Mouse (Mus musculus) adrenal gland, postnatal 14 days (tissue): ENCODE results near the gene Neurl1a. TPM values are rescaled to one million over a fixed set of nuclear protein-coding genes. Genes with fewer than 3 reads are reported as not detected.

ENCODE experiments used
- DNase-seq: peaks from one replicate; pipeline ENCODE4 v3.0.0; 2021; ENCODE audit warnings: mixed read lengths
- microRNA-seq, 2 experiments: library from miRNA; unstranded; fragments of <30 nt; microRNA quantifications; one replicate each; pipeline ENCODE4 v1.2.0; 2021
- total RNA-seq: library from RNA; stranded (reverse); gene quantifications from 2 replicates; pipeline ENCODE4 v1.2.3, GENCODE M21; 2021

The Neurl1a gene
- total RNA-seq, 1 experiment from 2014 or later = 15.3 TPM

- DNase-seq = no peak
These were observed 104.1 kb downstream of the Neurl1a start for GRCm38 (mm10) chr19:47282688-47283215.

- DNase-seq = no peak
These were observed 107.0 kb downstream of the Neurl1a start for GRCm38 (mm10) chr19:47285581-47285980.

- DNase-seq = no peak
These were observed 108.3 kb downstream of the Neurl1a start for GRCm38 (mm10) chr19:47286886-47287450.

GRCm38 (mm10) chr19:47291307-47292080 is 112.9 kb downstream of the Neurl1a start:
- DNase-seq = no peak

- no peak for DNase-seq
These were observed 113.9 kb downstream of the Neurl1a start for GRCm38 (mm10) chr19:47292451-47292951.

- no peak for DNase-seq
These were observed 119.5 kb downstream of the Neurl1a start for GRCm38 (mm10) chr19:47298100-47298499.

- DNase-seq = no peak
These were observed 122.9 kb downstream of the Neurl1a start for GRCm38 (mm10) chr19:47301303-47302190.

- peak; percentile 84 for DNase-seq
These were observed 123.7 kb downstream of the Neurl1a start for GRCm38 (mm10) chr19:47302191-47302852.

- no peak for DNase-seq
These were observed 124.5 kb downstream of the Neurl1a start for GRCm38 (mm10) chr19:47303128-47303527.

GRCm38 (mm10) chr19:47304170-47304745 is 125.6 kb downstream of the Neurl1a start:
- peak; percentile 65 for DNase-seq

- no peak for DNase-seq
These were observed 126.8 kb downstream of the Neurl1a start for GRCm38 (mm10) chr19:47305401-47305800.

- DNase-seq = no peak
These were observed 127.7 kb downstream of the Neurl1a start for GRCm38 (mm10) chr19:47306128-47306916.

- DNase-seq = no peak
These were observed 128.3 kb downstream of the Neurl1a start for GRCm38 (mm10) chr19:47306917-47307315.

Small RNAs within 50 kb of the gene (microRNA-seq; reads per million reads assigned to microRNA genes)
- 0.76 to 0.85 reads per million in 2 experiments for gene Mir6995

Other genes with a start within 250 kb of the Neurl1a start
- gene Ina, start 164.1 kb upstream of the Neurl1a start, total RNA-seq = 7.5 and 9.6 TPM in 2 replicates
- 79.8 and 82.3 TPM in 2 replicates for gene Nt5c2, start 163.7 kb upstream of the Neurl1a start, total RNA-seq
- 8.4 and 9.4 TPM in 2 replicates for gene Pcgf6, start 127.9 kb upstream of the Neurl1a start, total RNA-seq
- 4.3 and 4.6 TPM in 2 replicates for gene Taf5, start 111.1 kb upstream of the Neurl1a start, total RNA-seq
- 939 and 985 TPM in 2 replicates for gene Usmg5, start 88.2 kb upstream of the Neurl1a start, total RNA-seq
- gene Pdcd11, start 88.1 kb upstream of the Neurl1a start, total RNA-seq = 23.4 and 24.5 TPM in 2 replicates
- 4.4 and 5.4 TPM in 2 replicates for gene Calhm2, start 40.5 kb upstream of the Neurl1a start, total RNA-seq
- not detected in 2 replicates for gene Calhm1, start 34.6 kb upstream of the Neurl1a start, total RNA-seq
- not detected in 2 replicates for gene Calhm3, start 21.1 kb upstream of the Neurl1a start, total RNA-seq